Mouse (Mus musculus) fibroblast of lung, adult 2 months (primary cell): Measurements from ENCODE around the gene Wfdc3.
A peak's percentile ranks its signal among the peaks of the same experiment; 100 is the strongest.
"Not testable (repeated sequence)": the region's sequence is repeated elsewhere in the genome, so short reads cannot be mapped to it uniquely, and the experiment has no call there.

Experiments used
- DNase-seq: peaks from one replicate; pipeline ENCODE4 v3.0.0-alpha.2; 2011; ENCODE audit warnings: low read depth

Gene Wfdc3

DNA sequence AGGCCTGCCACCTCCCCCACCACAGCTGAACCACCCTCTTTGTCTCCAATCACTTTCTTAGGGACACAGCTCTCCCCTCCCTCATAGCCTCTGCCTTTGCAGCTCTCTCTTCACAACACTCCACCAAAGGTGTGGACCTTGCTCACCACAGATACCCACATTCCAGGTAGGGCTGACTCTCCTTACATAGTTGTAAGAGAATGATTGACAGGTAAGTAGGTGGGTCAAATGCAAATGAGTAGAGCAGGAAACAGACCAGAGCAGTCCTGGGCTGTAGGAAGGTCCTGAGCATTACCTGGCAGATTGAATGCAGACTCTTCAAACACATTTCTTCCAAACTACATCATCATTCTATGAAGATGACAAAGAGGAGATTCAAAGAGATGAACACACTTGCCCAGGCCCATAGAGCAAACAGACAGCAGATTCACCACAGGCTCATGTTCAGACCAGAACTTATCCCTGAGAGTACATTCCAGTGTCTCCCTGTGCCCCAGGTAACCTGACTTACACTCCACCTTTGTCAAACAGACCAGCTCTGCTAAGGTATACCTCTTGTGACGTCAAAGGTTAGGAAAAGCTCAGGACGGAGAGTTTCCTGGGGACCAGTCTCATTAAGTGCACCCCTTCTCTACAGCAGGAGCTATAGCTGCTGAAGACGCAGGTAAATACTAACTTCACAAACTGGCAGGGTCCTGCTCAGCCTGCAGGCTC is 8.2 kb downstream of the Wfdc3 start:
- no peak for DNase-seq

DNA sequence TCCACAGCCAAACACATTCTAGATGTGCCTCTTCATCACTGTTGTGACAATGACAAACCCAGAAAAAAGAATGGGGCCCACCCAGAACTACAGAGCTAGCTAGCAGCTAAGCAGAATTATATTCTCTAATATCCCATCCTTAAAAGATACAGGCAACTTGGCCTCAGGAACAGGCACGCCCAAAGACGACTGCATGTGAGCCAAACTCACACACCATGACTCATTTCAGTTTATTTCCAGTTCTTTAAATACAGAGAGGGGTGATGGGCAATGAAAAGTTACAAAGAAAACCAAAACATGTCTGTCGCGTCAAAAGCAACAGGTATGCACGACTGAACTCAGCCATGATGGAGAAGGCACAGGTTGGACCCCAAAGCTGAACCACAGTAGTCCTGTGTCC is 10.3 kb downstream of the Wfdc3 start:
- no peak for DNase-seq

DNA sequence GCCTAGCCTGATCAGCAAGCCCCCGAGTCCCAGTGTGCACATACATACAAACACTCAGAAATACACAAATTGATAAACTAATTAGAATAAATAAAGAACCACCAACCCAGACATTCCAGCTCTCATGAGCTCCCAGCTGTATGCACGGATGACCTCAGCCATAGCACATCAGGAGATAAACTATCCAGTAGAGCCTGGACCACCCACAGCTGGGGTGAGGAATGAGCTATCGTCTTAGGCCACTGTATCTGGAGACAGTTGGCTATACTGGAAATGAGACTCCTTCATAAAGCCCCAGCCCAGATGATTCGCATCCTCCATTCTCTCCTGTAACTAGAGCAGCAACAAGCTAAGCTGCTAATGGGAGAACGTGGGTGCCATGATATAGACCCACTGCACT is 10.9 kb downstream of the Wfdc3 start:
- no peak for DNase-seq

DNA sequence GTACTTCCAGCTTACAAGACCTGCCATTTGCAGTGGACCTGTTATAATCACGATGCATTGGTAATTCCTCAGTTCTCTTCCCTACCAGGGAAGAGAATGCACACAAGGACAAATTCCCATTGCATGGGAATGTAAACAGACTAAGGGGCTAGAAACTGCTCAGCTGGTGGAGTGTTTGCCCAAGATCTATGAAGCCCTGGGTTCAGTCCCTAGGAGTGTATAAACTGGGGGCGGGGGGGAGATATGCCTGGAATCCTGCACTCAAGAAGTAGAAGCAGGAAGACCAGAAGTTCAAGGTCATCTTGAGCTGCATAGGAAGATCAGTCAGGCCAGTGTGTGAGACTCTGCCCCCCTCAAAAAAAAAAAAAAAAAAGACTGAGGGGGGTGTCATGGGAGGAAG is 12.5 kb downstream of the Wfdc3 start:
- DNase-seq: no peak

DNA sequence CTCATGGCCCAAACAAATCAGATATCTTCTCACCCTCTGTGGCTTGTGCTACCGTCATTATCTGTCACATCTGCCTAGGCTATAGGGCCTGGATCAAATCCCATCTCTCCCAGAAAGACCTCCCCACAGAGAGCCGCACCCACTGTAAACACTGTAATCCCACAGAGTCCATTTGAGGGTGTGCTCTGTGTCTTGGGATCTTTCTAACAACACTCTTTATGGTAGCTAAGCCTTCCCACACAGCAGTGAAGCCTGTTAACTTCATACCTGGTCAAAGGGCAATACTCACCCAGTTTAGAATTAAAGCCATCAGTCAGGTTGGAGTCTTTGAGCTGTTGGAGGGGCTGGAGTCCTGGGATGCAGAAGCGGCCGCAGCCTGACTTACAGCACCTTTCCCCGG is 14.0 kb downstream of the Wfdc3 start:
- no peak for DNase-seq

DNA sequence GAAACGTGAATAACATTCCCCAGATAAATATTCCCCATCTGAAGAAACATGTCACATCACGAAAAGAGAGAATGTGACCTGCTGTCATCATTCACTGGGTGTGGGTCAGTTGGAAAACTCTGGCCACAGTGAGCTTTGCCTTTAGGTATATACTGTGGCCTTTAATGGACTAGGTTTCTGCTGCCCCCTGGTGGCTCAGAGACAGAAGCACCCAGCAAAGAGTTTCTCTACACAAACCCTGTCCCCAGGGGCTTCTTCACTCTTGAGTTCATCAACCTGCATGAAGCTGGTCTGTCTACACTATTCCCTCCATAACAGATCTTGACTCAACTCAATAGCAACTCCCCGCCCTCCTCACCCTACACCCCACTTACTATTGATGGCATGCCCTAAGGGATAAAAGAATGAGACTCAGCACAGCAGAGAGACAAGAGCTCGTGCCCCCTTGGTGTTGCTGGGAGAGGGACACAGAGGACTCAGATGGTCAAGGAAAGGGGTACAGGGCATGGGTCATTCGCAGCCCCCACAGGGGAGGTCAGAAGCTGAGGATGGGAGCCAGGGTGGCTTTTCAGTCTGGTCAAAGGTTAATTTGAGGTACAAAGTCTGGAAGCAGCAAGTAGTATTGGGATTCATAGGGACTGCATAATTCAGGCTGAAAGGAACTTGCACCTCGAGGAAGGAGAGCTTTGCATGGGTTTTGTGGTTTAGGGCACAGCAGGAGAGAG is 19.7 kb downstream of the Wfdc3 start:
- DNase-seq: no peak

DNA sequence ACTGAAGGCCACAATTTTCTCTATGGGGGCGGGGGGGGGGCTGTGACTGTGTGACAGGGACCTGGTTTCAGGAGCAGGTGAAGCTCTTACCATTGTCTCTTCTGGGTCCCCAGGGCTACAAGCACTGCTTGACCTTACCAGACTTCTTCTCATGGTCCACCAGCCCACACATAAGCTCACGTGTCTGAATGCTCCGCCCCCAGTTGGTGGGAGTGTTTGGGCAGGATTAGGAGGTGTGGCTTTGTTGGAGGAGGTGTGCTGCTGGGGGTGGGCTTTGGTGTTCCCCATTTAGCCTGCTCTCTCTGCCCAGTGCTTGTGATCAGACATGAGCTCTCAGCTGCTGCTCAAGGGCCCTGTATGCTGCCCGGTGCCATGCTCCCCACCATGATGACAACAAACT is 22.5 kb downstream of the Wfdc3 start:
- DNase-seq: no peak

DNA sequence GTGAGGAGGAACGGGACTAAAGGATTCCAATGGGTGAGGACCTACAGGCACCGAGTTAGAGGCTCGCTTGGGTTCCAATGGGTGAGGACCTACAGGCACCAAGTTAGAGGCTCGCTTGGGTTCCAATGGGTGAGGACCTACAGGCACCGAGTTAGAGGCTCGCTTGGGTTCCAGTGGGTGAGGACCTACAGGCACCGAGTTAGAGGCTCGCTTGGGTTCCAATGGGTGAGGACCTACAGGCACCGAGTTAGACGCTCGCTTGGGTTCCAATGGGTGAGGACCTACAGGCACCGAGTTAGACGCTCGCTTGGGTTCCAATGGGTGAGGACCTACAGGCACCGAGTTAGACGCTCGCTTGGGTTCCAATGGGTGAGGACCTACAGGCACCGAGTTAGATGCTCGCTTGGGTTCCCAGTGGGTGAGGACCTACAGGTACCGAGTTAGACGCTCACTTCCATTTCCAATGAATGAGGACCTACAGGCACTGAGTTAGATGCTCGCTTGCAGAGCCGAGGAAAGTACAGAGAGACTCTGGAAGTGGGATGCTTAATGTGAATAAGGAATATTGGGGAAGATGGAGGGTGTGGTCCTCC is 29.4 kb downstream of the Wfdc3 start:
- not testable (repeated sequence) for DNase-seq

DNA sequence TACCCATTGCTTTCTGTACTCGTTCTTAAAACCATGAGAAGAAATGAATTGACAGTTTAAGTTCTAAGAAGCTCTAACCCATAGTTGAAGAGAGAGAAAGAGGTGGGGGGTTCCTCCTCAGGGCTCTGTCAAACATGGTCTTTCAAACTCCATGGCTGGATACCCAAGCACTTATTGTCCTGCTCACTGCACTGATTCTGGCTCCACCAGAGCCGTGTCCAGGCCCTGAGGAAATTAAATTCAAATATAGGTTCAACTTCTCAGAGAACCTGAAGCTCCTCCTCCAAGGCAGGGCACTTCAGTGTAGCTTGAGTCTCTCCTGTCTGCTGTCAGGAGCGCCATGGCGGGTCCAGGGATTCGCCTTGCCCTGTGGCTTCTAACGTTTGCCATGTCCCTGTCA is 30.7 kb downstream of the Wfdc3 start, which contains the start of gene Spint5:
Gene Spint5 (plus strand): TSS at position 301 of the 400 bp plus-strand sequence.
- no peak for DNase-seq

DNA sequence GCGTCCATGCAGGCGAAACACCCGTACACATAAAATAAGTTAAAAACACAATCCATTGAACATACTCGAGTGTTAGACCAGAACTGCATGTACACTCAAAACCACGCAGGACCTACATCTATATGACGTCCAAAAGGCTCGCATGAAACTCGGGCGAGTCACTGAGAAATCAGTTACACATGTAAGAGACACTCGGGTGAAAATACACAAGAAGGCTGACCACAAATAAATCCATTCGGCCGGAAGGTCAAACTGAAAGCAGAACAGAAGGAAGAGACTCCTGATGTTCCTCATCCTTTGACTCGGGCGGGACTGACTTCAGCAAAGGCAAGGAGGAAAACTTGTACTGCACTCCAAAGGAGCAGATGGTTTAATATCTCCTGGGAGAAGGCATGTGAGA is 39.7 kb downstream of the Wfdc3 start:
- DNase-seq: no peak

DNA sequence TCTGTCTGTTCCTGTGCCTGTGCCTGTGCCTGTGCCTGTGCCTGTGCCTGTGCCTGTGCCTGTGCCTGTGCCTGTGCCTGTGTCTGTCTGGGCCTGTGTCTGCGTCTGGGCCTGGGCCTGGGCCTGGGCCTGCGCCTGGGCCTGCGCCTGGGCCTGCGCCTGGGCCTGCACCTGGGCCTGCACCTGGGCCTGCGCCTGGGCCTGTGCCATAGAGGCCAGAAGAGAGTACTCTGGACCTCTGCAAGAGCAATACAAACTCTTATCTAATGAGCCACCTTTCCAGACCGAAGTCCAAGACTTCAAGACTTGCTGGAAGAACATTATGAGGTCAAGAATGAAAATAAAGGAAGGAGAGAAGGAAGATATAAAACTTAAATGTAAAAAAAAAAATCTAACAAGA is 40.4 kb downstream of the Wfdc3 start:
- DNase-seq: no peak

DNA sequence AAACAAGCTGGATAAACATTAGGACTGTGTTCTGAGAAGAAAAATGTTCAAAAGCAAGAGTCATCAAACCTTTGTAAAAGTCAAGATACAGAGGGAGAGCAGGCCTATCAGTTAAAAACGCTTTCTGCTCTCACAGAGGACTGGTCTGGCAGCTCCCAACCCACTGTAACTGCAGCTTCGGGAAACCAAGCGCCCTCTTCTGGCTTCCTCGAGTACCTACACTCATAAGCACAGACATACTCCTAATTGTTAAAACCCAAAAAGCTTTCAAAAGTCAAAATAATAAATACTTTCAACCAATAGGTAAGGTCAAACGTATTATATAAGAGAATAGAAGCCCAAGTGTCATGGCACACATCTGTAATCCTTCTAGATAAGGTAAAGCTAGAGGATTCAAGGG is 41.5 kb downstream of the Wfdc3 start:
- no peak for DNase-seq

DNA sequence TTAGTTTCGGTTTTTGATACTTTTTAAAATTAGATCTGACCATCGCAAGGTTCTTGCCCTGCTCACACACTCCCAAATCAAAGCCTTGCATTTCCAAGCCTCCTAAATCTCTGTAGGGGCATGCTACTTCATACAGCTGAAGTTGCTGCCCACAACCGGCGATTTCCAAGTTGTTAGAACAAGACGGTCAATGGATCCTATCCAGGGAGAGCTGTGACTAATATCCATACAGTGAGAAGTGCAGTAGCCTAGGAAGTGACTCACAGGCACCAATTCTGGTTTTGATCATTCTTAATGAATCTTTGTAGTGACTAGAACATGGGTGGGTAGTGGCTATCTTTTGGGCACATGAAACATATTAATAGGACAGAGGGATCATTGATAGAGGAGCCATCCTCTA is 44.0 kb downstream of the Wfdc3 start:
- DNase-seq: peak; percentile 36

DNA sequence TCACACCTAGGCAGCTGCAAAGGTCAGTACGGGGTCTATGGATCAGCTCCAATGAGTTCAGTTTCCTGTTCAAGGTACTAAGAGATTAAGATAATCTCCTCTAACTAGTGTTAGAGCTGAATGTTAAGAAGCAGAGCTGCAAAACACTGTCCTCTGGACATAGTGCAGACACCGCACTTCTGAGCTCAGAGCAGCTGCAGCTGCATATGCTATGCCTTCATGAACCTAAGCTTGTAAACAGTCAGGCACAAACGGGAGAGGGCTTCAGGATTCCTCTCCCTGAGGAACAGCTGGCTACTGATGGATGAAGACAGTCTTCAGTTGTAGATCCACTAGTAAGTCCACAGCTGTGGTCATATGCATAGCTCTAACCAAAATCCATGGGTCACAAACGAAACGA is 44.8 kb downstream of the Wfdc3 start:
- DNase-seq: no peak

DNA sequence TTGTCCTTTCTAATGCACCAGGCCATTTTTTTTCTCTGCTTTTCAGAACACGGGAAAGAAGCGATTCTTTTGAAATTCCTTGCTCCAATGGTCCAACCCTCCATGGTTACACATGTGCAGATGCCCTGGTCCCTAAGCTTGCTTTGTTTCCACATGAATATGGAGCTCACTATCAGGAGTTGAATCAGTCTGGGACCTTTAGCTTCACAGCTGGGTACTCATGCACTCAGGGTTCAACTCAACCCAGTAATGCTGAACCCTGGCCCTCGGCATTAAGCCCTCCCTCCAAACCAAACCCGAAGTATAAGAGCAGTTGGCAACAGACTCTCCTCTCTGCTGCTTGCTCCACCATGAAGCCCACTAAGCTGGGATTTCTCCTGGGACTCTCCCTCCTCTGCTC is 47.5 kb downstream of the Wfdc3 start, which contains the start of gene Spint4:
Gene Spint4 (plus strand): TSS at position 301 of the 400 bp plus-strand sequence.
- DNase-seq: no peak

DNA sequence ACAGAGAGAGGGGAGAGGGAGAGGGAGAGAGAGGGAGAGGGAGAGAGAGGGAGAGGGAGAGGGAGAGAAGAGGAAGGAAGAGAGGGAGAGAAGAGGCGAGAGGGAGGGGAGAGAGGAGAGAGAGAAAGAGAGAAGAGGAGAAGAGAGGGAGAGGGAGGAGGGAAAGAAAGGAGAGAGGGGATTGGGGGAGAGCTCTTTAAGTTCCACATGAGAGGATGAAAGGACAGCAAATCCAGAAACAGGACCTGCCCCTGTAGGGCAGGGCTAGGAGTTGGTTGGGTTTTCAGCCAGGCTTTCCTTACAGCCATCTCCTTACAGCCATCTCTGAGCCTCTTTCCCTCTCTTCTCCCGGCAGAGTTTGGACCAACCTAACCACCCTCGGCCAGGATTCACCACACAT is 60.9 kb downstream of the Wfdc3 start, which contains the start of gene Wfdc13:
Gene Wfdc13 (plus strand): TSS at position 301 of the 400 bp plus-strand sequence.
- no peak for DNase-seq
